Mouse (Mus musculus) c-Kit-positive CD71-negative TER-119-negative erythroid progenitor cells, embryonic 14.5 days (primary cell): ENCODE measurements around the gene Vmn1r143.
"Not testable (repeated sequence)": the region's sequence is repeated elsewhere in the genome, so short reads cannot be mapped to it uniquely, and the experiment has no call there.

ENCODE experiments used
- DNase-seq: peaks from one replicate; pipeline ENCODE4 v3.0.0-alpha.2; 2013; ENCODE audit warnings: low read depth

The Vmn1r143 gene

DNA sequence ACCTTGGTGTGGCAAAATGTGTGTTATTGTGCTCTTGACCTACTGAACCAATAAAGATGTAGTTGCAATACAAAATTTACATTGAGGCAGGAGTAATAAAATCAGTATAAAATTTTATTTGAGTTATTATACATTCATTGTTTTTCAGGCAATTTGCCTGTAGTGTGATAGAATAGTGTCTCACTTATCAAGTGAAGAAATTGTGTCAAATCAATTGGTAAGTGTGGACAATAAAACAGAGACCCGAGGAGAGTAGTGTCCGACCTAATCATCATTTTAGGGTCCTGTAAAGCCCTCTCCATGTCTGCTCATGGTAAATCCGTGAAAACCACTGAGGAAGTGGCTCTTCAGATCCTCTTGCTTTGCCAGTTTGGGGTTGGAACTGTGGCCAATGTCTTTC, at the start of gene Vmn1r143:
TSS of gene Vmn1r143 (plus strand) at position 301 of the 400 bp plus-strand sequence.
- DNase-seq = not testable (repeated sequence)

- not testable (repeated sequence) for DNase-seq
Measured at GRCm38 (mm10) chr7:22163935-22164334, 25.2 kb upstream of the Vmn1r143 start, which contains the start of gene Vmn1r142. TSS of gene Vmn1r142 (minus strand) at chr7:22164035.

DNA sequence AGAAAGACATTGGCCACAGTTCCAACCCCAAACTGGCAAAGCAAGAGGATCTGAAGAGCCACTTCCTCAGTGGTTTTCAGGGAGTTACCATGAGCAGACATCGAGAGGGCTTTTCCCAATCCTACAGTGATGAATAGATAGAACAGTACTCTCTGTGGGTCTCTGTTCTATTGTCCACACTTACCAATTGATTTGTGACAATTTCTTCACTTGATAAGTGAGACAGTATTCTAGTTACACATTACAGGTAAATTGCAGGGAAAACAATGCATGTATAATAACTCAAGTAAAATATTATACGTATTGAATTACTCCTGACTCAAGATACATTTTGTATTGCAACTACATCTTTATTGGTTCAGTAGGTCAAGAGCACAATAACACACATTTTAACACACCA, 12.0 kb downstream of the Vmn1r143 start, which contains the start of gene Gm8653:
TSS of gene Gm8653 (minus strand) at position 101 of the 400 bp plus-strand sequence.
- DNase-seq = not testable (repeated sequence)

- not testable (repeated sequence) for DNase-seq
Measured at GRCm38 (mm10) chr7:22229384-22229783, 40.2 kb downstream of the Vmn1r143 start, which contains the start of gene Gm8453. TSS of gene Gm8453 (minus strand) at chr7:22229484.
